Mouse (Mus musculus) 3T3-L1 (cell line): ENCODE measurements around the gene Olfr656.
A peak's percentile ranks its signal among the peaks of the same experiment; 100 is the strongest.

Source experiments
- DNase-seq: peaks from one replicate; pipeline ENCODE4 v3.0.0-alpha.2; 2015; ENCODE audit warnings: low read depth, low spot score

Olfr656 gene

GRCm38 (mm10) chr7:104613655-104614054 lies at the start of gene Olfr656:
Olfr656 (plus strand) TSS chr7:104613955.
- DNase-seq: peak; percentile 40

- no peak for DNase-seq
Measured at GRCm38 (mm10) chr7:104577014-104577413, 36.7 kb upstream of the Olfr656 start, which contains the start of gene Olfr653. Olfr653 (plus strand) TSS chr7:104577314.

GRCm38 (mm10) chr7:104580846-104581245 lies 32.9 kb upstream of the Olfr656 start:
- no peak for DNase-seq

- DNase-seq: no peak
Measured at GRCm38 (mm10) chr7:104581429-104581828, 32.3 kb upstream of the Olfr656 start.

- DNase-seq: no peak
Measured at GRCm38 (mm10) chr7:104586725-104587124, 27.0 kb upstream of the Olfr656 start, which contains the start of gene Olfr654. Olfr654 (plus strand) TSS chr7:104587025.

GRCm38 (mm10) chr7:104588274-104588673 lies 25.5 kb upstream of the Olfr656 start:
- peak; percentile 84 for DNase-seq

GRCm38 (mm10) chr7:104601679-104602078 lies 12.1 kb upstream of the Olfr656 start, which contains the start of gene Olfr655:
Olfr655 (minus strand) TSS chr7:104601779.
- DNase-seq: no peak

- peak; percentile 44 for DNase-seq
Measured at GRCm38 (mm10) chr7:104603173-104603572, 10.6 kb upstream of the Olfr656 start.

- no peak for DNase-seq
Measured at GRCm38 (mm10) chr7:104604727-104605126, 9.0 kb upstream of the Olfr656 start.

- DNase-seq: no peak
Measured at GRCm38 (mm10) chr7:104624494-104624893, 10.7 kb downstream of the Olfr656 start, which contains the start of gene Olfr657. Olfr657 (plus strand) TSS chr7:104624794.

GRCm38 (mm10) chr7:104646841-104647482 lies 33.2 kb downstream of the Olfr656 start, which contains the start of gene Olfr658:
Olfr658 (minus strand) TSS chr7:104647305.
- DNase-seq: no peak

- no peak for DNase-seq
Measured at GRCm38 (mm10) chr7:104666453-104666852, 52.7 kb downstream of the Olfr656 start, which contains the start of gene Olfr659. Olfr659 (plus strand) TSS chr7:104666753.
